Mouse (Mus musculus): ENCODE results near the gene Adat1.

The Adat1 gene

GRCm38 (mm10) chr8:111992013-111992702 is at the start of gene Adat1:
TSS of gene Adat1 (minus strand) at chr8:111992302.
- peak; percentile 88 for DNase-seq (ENCODE audit: low read depth)

GRCm38 (mm10) chr8:112037521-112037920 is 45.4 kb upstream of the Adat1 start:
- DNase-seq (ENCODE audit: low read depth): no peak

- peak; percentile 81 for DNase-seq (ENCODE audit: low read depth)
Measured at GRCm38 (mm10) chr8:112034603-112035002, 42.5 kb upstream of the Adat1 start.

GRCm38 (mm10) chr8:112033071-112033470 is 41.0 kb upstream of the Adat1 start:
- no peak for DNase-seq (ENCODE audit: low read depth)

- DNase-seq (ENCODE audit: low read depth): no peak
Measured at GRCm38 (mm10) chr8:112030663-112031062, 38.6 kb upstream of the Adat1 start.

GRCm38 (mm10) chr8:112029455-112029854 is 37.4 kb upstream of the Adat1 start:
- peak; percentile 17 for DNase-seq (ENCODE audit: low read depth)

GRCm38 (mm10) chr8:112014936-112015335 is 22.8 kb upstream of the Adat1 start, which contains the start of gene Gm6793:
TSS of gene Gm6793 (minus strand) at chr8:112015036.
- no peak for DNase-seq (ENCODE audit: low read depth)

- no peak for DNase-seq (ENCODE audit: low read depth)
Measured at GRCm38 (mm10) chr8:112011816-112012242, 19.7 kb upstream of the Adat1 start.

GRCm38 (mm10) chr8:112010997-112011815 is 19.1 kb upstream of the Adat1 start, which contains the start of the genes Kars and Terf2ip:
TSS of gene Kars (minus strand) at chr8:112011323.
TSS of gene Terf2ip (plus strand) at chr8:112011398.
- peak; percentile 94 for DNase-seq (ENCODE audit: low read depth)

- DNase-seq (ENCODE audit: low read depth): no peak
Measured at GRCm38 (mm10) chr8:112009558-112009957, 17.5 kb upstream of the Adat1 start.

- DNase-seq (ENCODE audit: low read depth): no peak
Measured at GRCm38 (mm10) chr8:112007669-112008068, 15.6 kb upstream of the Adat1 start.

GRCm38 (mm10) chr8:112005601-112006000 is 13.5 kb upstream of the Adat1 start:
- DNase-seq (ENCODE audit: low read depth): no peak

- DNase-seq (ENCODE audit: low read depth): no peak
Measured at GRCm38 (mm10) chr8:112004754-112005153, 12.7 kb upstream of the Adat1 start.

GRCm38 (mm10) chr8:111992703-111993039 is 569 bp upstream of the Adat1 start:
- DNase-seq (ENCODE audit: low read depth): no peak

- DNase-seq (ENCODE audit: low read depth): no peak
Measured at GRCm38 (mm10) chr8:111991278-111991677, 824 bp downstream of the Adat1 start.

- DNase-seq (ENCODE audit: low read depth): peak; percentile 85
Measured at GRCm38 (mm10) chr8:111989911-111990310, 2.2 kb downstream of the Adat1 start.

- no peak for DNase-seq (ENCODE audit: low read depth)
Measured at GRCm38 (mm10) chr8:111984511-111984910, 7.6 kb downstream of the Adat1 start.

- no peak for DNase-seq (ENCODE audit: low read depth)
Measured at GRCm38 (mm10) chr8:111982116-111982515, 10.0 kb downstream of the Adat1 start.

GRCm38 (mm10) chr8:111978147-111978546 is 14.0 kb downstream of the Adat1 start:
- no peak for DNase-seq (ENCODE audit: low read depth)

GRCm38 (mm10) chr8:111976326-111976725 is 15.8 kb downstream of the Adat1 start:
- peak; percentile 85 for DNase-seq (ENCODE audit: low read depth)

- DNase-seq (ENCODE audit: low read depth): no peak
Measured at GRCm38 (mm10) chr8:111975706-111976105, 16.4 kb downstream of the Adat1 start.

- DNase-seq (ENCODE audit: low read depth): no peak
Measured at GRCm38 (mm10) chr8:111974138-111974537, 18.0 kb downstream of the Adat1 start.

GRCm38 (mm10) chr8:111968991-111969390 is 23.1 kb downstream of the Adat1 start:
- no peak for DNase-seq (ENCODE audit: low read depth)

Measured in 416B (cell line).